Mouse (Mus musculus): ENCODE results near the gene Vcl.

DNA sequence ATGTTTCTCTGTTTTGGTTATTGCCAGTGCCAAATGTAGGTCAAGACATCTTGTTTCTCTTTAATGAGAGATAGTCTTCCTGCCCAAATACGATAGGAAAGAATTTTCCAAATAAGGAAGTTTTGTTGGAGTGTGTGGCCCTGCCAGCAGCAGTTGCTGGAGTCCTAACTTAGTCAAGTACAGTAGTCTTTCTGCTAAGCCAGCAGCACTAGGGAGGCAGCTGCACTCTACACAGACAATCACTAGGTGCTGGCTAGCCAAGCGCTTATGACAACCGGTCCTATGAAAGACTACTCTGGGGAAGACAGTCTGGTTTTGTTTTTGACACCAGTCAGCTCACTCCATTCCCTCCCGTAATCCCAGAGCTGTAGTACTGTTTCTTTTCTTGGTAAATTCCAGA lies 35.4 kb upstream of the Vcl start:
- TF ChIP-seq CTCF (IDR thresholded peaks at IDR 0.05; ENCODE audit: borderline replicate concordance, extremely low read depth, insufficient read depth, insufficient read length), result no peak
- TF ChIP-seq POLR2A (IDR thresholded peaks at IDR 0.05; ENCODE audit: borderline replicate concordance, extremely low read depth, insufficient read depth, insufficient read length, poor library complexity, severe bottlenecking), result no peak
